Mouse (Mus musculus) splenic B cell, adult 2 months (primary cell): ENCODE measurements around the gene Ccna1.

Experiments
- DNase-seq: peaks from one replicate; pipeline ENCODE4 v3.0.0-alpha.2; 2011; ENCODE audit warnings: low read depth, low spot score
- H3K27me3 ChIP-seq: 2 replicates; pipeline ENCODE4 v1.6.1; 2012; ENCODE audit warnings: mild to moderate bottlenecking, low read length, moderate library complexity, mixed read lengths; ENCODE audit not compliant: control insufficient read depth, poor library complexity, insufficient read depth, severe bottlenecking
- H3K36me3 ChIP-seq: 2 replicates; pipeline ENCODE4 v1.6.1; 2012; ENCODE audit warnings: mild to moderate bottlenecking, low read length, moderate library complexity, mixed read lengths; ENCODE audit not compliant: control insufficient read depth, poor library complexity, insufficient read depth, severe bottlenecking

The Ccna1 gene

GRCm38 (mm10) chr3:55055038-55055746 is at the start of gene Ccna1:
Gene Ccna1 (minus strand): TSS chr3:55055501.
- Histone ChIP-seq H3K36me3 (no peaks in the 10 kb centered on the region), H3K27me3 (no peaks in the 10 kb centered on the region)
- DNase-seq, result no peak

GRCm38 (mm10) chr3:55101092-55101491 is 45.8 kb upstream of the Ccna1 start:
- Histone ChIP-seq H3K27me3 (no peaks in the 10 kb centered on the region), H3K36me3 (no peaks in the 10 kb centered on the region)
- no peak for DNase-seq

- H3K27me3 ChIP-seq, result no peaks in the 10 kb centered on the region
- no peak for DNase-seq
- no peaks in the 10 kb centered on the region for H3K36me3 ChIP-seq
Observed at GRCm38 (mm10) chr3:55098990-55099389, 43.7 kb upstream of the Ccna1 start.

GRCm38 (mm10) chr3:55098014-55098413 is 42.7 kb upstream of the Ccna1 start:
- DNase-seq, result no peak
- Histone ChIP-seq H3K36me3 (no peaks in the 10 kb centered on the region), H3K27me3 (no peaks in the 10 kb centered on the region)

GRCm38 (mm10) chr3:55097186-55097585 is 41.9 kb upstream of the Ccna1 start:
- no peaks in the 10 kb centered on the region for H3K27me3 ChIP-seq
- no peaks in the 10 kb centered on the region for H3K36me3 ChIP-seq

GRCm38 (mm10) chr3:55096655-55097005 is 41.3 kb upstream of the Ccna1 start:
- Histone ChIP-seq H3K27me3 (no peaks in the 10 kb centered on the region), H3K36me3 (no peaks in the 10 kb centered on the region)
- DNase-seq, result no peak

More at GRCm38 (mm10) chr3:55097186-55097585, 41.9 kb upstream of the Ccna1 start:
- DNase-seq, result no peak

- Histone ChIP-seq H3K36me3 (no peaks in the 10 kb centered on the region), H3K27me3 (no peaks in the 10 kb centered on the region)
- no peak for DNase-seq
Observed at GRCm38 (mm10) chr3:55095968-55096654, 40.8 kb upstream of the Ccna1 start.

- DNase-seq, result no peak
- Histone ChIP-seq H3K36me3 (no peaks in the 10 kb centered on the region), H3K27me3 (no peaks in the 10 kb centered on the region)
Observed at GRCm38 (mm10) chr3:55093161-55093560, 37.9 kb upstream of the Ccna1 start.

GRCm38 (mm10) chr3:55089291-55089690 is 34.0 kb upstream of the Ccna1 start:
- H3K27me3 ChIP-seq, result no peaks in the 10 kb centered on the region
- H3K36me3 ChIP-seq, result no peaks in the 10 kb centered on the region
- DNase-seq, result no peak

- Histone ChIP-seq H3K27me3 (no peaks in the 10 kb centered on the region), H3K36me3 (no peaks in the 10 kb centered on the region)
- DNase-seq, result no peak
Observed at GRCm38 (mm10) chr3:55088843-55089242, 33.5 kb upstream of the Ccna1 start.

GRCm38 (mm10) chr3:55088359-55088758 is 33.1 kb upstream of the Ccna1 start:
- Histone ChIP-seq H3K36me3 (no peaks in the 10 kb centered on the region), H3K27me3 (no peaks in the 10 kb centered on the region)
- no peak for DNase-seq

GRCm38 (mm10) chr3:55087360-55087759 is 32.1 kb upstream of the Ccna1 start:
- H3K27me3 ChIP-seq, result no peaks in the 10 kb centered on the region
- no peak for DNase-seq
- H3K36me3 ChIP-seq, result no peaks in the 10 kb centered on the region

GRCm38 (mm10) chr3:55086948-55087347 is 31.6 kb upstream of the Ccna1 start:
- Histone ChIP-seq H3K36me3 (no peaks in the 10 kb centered on the region), H3K27me3 (no peaks in the 10 kb centered on the region)
- DNase-seq, result no peak

- DNase-seq, result no peak
- H3K27me3 ChIP-seq, result no peaks in the 10 kb centered on the region
- no peaks in the 10 kb centered on the region for H3K36me3 ChIP-seq
Observed at GRCm38 (mm10) chr3:55085716-55086115, 30.4 kb upstream of the Ccna1 start.

- no peaks in the 10 kb centered on the region for H3K27me3 ChIP-seq
- H3K36me3 ChIP-seq, result no peaks in the 10 kb centered on the region
- DNase-seq, result no peak
Observed at GRCm38 (mm10) chr3:55084781-55085180, 29.5 kb upstream of the Ccna1 start.
